Mouse (Mus musculus) CH12.LX (cell line): ENCODE data around the gene Agtr1a. TPM values are rescaled to one million over a fixed set of nuclear protein-coding genes. Genes with fewer than 3 reads are reported as not detected.

Experiments used
- DNase-seq: peaks from one replicate; pipeline ENCODE4 v3.0.0-alpha.2; 2013; ENCODE audit errors: extremely low read depth
- H3K27ac ChIP-seq: 2 replicates; pipeline ENCODE4 v1.5.1; 2012; ENCODE audit warnings: low read depth, mild to moderate bottlenecking, control low read depth, moderate library complexity; ENCODE audit not compliant: insufficient read depth
- H3K27me3 ChIP-seq: replicated peaks from 2 replicates; pipeline ENCODE3; 2012; ENCODE audit warnings: inconsistent platforms
- H3K36me3 ChIP-seq, 2 experiments: replicated peaks in 1 of 2; 2 replicates each; pipeline versions ENCODE3 to v1.6.1; 2012; ENCODE audit warnings: inconsistent platforms in 1 of 2, low read length in 1 of 2, mild to moderate bottlenecking in 1 of 2, mixed read lengths in 1 of 2, moderate library complexity in 1 of 2; ENCODE audit not compliant: control insufficient read depth in 1 of 2, insufficient read depth in 1 of 2
- H3K4me1 ChIP-seq, 2 experiments: 2 replicates each; pipeline ENCODE4 v1.6.1; 2012; ENCODE audit warnings: inconsistent platforms in 1 of 2, moderate library complexity in 1 of 2; ENCODE audit not compliant: insufficient read depth in 2 of 2, control insufficient read depth in 1 of 2
- H3K4me2 ChIP-seq: 2 replicates; pipeline ENCODE4 v1.6.1; 2012; ENCODE audit warnings: low read depth, mild to moderate bottlenecking, control low read depth; ENCODE audit not compliant: poor library complexity, insufficient read depth, severe bottlenecking
- H3K4me3 ChIP-seq, 3 experiments: fragments of 150-350 bp in 1 of 3; sonication (generic) in 1 of 3; replicated peaks in 1 of 3; 2 replicates each; pipeline versions ENCODE3 to v1.5.1; 2011 to 2012; ENCODE audit warnings: low read depth in 2 of 3, low read length in 2 of 3, mild to moderate bottlenecking in 2 of 3, moderate library complexity in 2 of 3, control low read depth in 1 of 3, improper control_type of control experiment in 1 of 3, inconsistent platforms in 1 of 3, mixed read lengths in 1 of 3; ENCODE audit not compliant: poor library complexity in 1 of 3
- H3K79me2 ChIP-seq: replicated peaks from 2 replicates; pipeline ENCODE4 v1.6.1; 2012; ENCODE audit warnings: mild to moderate bottlenecking, moderate library complexity; ENCODE audit not compliant: control insufficient read depth, poor library complexity, insufficient read depth, severe bottlenecking; ENCODE audit errors: extremely low read depth
- H3K9ac ChIP-seq: 2 replicates; pipeline ENCODE4 v1.6.1; 2012; ENCODE audit warnings: low read depth, mild to moderate bottlenecking, control low read depth, moderate library complexity; ENCODE audit not compliant: insufficient read depth
- H3K9me3 ChIP-seq: replicated peaks from 2 replicates; pipeline ENCODE3; 2012; ENCODE audit warnings: low read length, inconsistent platforms, mixed read lengths
- BHLHE40 ChIP-seq: IDR thresholded peaks from 2 replicates; pipeline ENCODE4 v1.6.1; 2011; ENCODE audit warnings: mild to moderate bottlenecking, low read depth, low read length, improper control_type of control experiment
- CHD1 ChIP-seq: IDR thresholded peaks from 2 replicates; pipeline ENCODE4 v1.6.1; 2012; ENCODE audit warnings: low read depth, low read length, improper control_type of control experiment, inconsistent platforms
- E2F4 ChIP-seq: IDR thresholded peaks from 2 replicates; pipeline ENCODE4 v1.6.1; 2011; ENCODE audit warnings: low read depth, low read length, improper control_type of control experiment; ENCODE audit not compliant: insufficient replicate concordance
- ELF1 ChIP-seq: IDR thresholded peaks from 2 replicates; pipeline ENCODE4 v1.6.1; 2014; ENCODE audit warnings: low read depth, mild to moderate bottlenecking, inconsistent platforms, low read length, improper control_type of control experiment
- ETS1 ChIP-seq: conservative IDR thresholded peaks from 2 replicates; pipeline ENCODE4 v1.6.1; 2012; ENCODE audit warnings: low read depth, mild to moderate bottlenecking, inconsistent platforms, low read length, improper control_type of control experiment, moderate library complexity
- GABPA ChIP-seq: IDR thresholded peaks from 2 replicates; pipeline ENCODE4 v1.6.1; 2012; ENCODE audit warnings: low read depth, low read length, improper control_type of control experiment, inconsistent platforms; ENCODE audit not compliant: insufficient replicate concordance
- JUN ChIP-seq: IDR thresholded peaks from 2 replicates; pipeline ENCODE4 v1.6.1; 2011; ENCODE audit warnings: low read depth, mild to moderate bottlenecking, low read length, improper control_type of control experiment, moderate library complexity; ENCODE audit not compliant: insufficient read depth
- JUND ChIP-seq: conservative IDR thresholded peaks from 2 replicates; pipeline ENCODE4 v1.6.1; 2011; ENCODE audit warnings: low read depth, low read length, improper control_type of control experiment
- KAT2A ChIP-seq: IDR thresholded peaks from 2 replicates; pipeline ENCODE4 v1.6.1; 2012; ENCODE audit warnings: low read length, improper control_type of control experiment, inconsistent platforms; ENCODE audit not compliant: insufficient replicate concordance
- MAFK ChIP-seq: IDR thresholded peaks from 2 replicates; pipeline ENCODE4 v1.6.1; 2011; ENCODE audit warnings: low read length, improper control_type of control experiment; ENCODE audit not compliant: insufficient replicate concordance
- MEF2A ChIP-seq: IDR thresholded peaks from 2 replicates; pipeline ENCODE4 v1.6.1; 2014; ENCODE audit warnings: low read depth, mild to moderate bottlenecking, inconsistent platforms, low read length, improper control_type of control experiment, borderline replicate concordance
- NELFE ChIP-seq: IDR thresholded peaks from 2 replicates; pipeline ENCODE4 v1.6.1; 2011; ENCODE audit warnings: low read depth, low read length, improper control_type of control experiment
- PAX5 ChIP-seq: IDR thresholded peaks from 2 replicates; pipeline ENCODE4 v1.6.1; 2012; ENCODE audit warnings: low read length, inconsistent platforms, mixed read lengths
- RCOR1 ChIP-seq: conservative IDR thresholded peaks from 2 replicates; pipeline ENCODE4 v1.6.1; 2012; ENCODE audit warnings: low read depth, mild to moderate bottlenecking, inconsistent platforms, low read length, improper control_type of control experiment
- SIN3A ChIP-seq: IDR thresholded peaks from 2 replicates; pipeline ENCODE4 v1.6.1; 2012; ENCODE audit warnings: low read length, improper control_type of control experiment, inconsistent platforms
- TCF12 ChIP-seq: IDR thresholded peaks from 2 replicates; pipeline ENCODE4 v1.6.1; 2014; ENCODE audit warnings: low read depth, mild to moderate bottlenecking, inconsistent platforms, low read length, improper control_type of control experiment
- ZNF384 ChIP-seq: IDR thresholded peaks from 2 replicates; pipeline ENCODE4 v1.6.1; 2012; ENCODE audit warnings: low read depth, low read length, improper control_type of control experiment, inconsistent platforms
- dilution Hi-C: fragments of 300-500 bp; cut with MboI; formaldehyde crosslinking; loops from 2 replicates; pipeline ENCODE4 v1.14.3; 2020; ENCODE audit warnings: low sequenced_read_pairs; ENCODE audit not compliant: extremely low pct_unique_long_range_greater_than_20kb, extremely low pct_ligation_motif_present
- in situ Hi-C: fragments of 300-500 bp; cut with MboI; formaldehyde crosslinking; loops from 3 replicates; pipeline ENCODE4 v1.14.3; 2019; ENCODE audit warnings: low sequenced_read_pairs, low pct_ligation_motif_present, low pct_unique_long_range_greater_than_20kb, mixed read lengths
- polyA plus RNA-seq: library from polyadenylated mRNA; unstranded; fragments of >175 nt; gene quantifications from 2 replicates; pipeline ENCODE4 v1.2.1, GENCODE M21; 2012; ENCODE audit warnings: low read depth; ENCODE audit not compliant: insufficient read length
- total RNA-seq, 2 experiments: library from RNA; depleted of rRNA; stranded (reverse); fragments of 300-350 nt in 1 of 2; fragments of >200 nt in 1 of 2; gene quantifications; 2 replicates each; pipeline ENCODE4 v1.2.3; 2012 to 2014

The Agtr1a gene
- total and polyA plus RNA-seq, 3 experiments = not detected

DNA sequence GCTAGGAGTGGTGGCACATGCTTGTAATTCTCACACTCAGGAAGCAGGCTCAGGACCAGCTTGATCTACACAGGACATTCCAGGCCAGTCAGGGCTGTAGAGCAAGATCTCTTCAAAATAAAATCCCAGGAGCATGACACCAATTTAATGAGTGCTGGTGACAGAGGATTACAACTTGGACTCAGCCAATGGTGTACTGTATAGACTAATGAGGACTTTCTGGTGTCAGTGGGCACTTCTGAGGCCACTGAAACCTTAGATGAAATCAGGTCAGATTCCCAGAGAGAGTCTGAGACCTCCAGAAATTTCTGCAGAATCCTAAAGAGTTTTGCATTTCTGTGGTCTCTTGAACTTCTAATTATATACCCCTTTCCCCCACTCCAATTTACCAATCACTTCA, 57.9 kb downstream of the Agtr1a start:
- Histone ChIP-seq H3K4me2 (no peak overlapping the region), H3K9me3 (peaks cover 4% of the 10 kb centered on the region), H3K9ac (no peak overlapping the region), H3K4me1 (no peaks in the 10 kb centered on the region), H3K27ac (no peak overlapping the region), H3K4me3 (no peak overlapping the region), H3K27me3 (no peaks in the 10 kb centered on the region), H3K79me2 (no peaks in the 10 kb centered on the region), H3K36me3 (no peaks in the 10 kb centered on the region)
- in situ Hi-C loops = no loop called here
- no peak for TF ChIP-seq TCF12
- TF ChIP-seq PAX5 = no peak
- no peak for TF ChIP-seq GABPA
- TF ChIP-seq JUND = no peak
- TF ChIP-seq MAFK = no peak
- DNase-seq = no peak
- dilution Hi-C loops = no loop called here

DNA sequence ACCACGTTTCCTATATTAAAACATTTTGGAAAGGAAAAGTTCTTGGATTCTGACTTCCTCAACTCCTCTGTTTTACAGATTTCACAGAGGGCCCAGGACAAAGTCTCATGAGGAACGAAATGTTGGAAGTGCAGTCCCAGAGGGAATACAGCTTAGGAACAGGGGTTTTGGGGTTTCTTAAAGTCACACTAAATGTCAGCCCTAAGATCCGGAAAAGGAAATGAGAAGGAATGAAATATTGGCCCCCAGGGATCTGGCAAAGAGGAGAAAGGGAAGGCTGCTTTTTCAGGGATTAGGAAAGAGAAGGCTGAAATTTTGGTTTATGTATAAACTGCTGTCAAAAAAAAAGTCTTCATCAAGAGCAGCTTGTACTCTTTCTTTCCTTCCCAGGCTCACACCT, 60.2 kb downstream of the Agtr1a start:
- TF ChIP-seq RCOR1 (no peak), BHLHE40 (no peak), E2F4 (no peak), ZNF384 (no peak), ELF1 (no peak), NELFE (no peak), SIN3A (no peak), CHD1 (no peak), KAT2A (no peak), ETS1 (no peak), MEF2A (no peak)
- H3K9ac ChIP-seq = no peak overlapping the region
- H3K27ac ChIP-seq = no peak overlapping the region
- DNase-seq = no peak
- no peak overlapping the region for H3K4me2 ChIP-seq
- H3K4me1 ChIP-seq = no peaks in the 10 kb centered on the region
- dilution Hi-C loops (no loop called here), in situ Hi-C loops (no loop called here)
- H3K9me3 ChIP-seq = peaks cover 4% of the 10 kb centered on the region
- H3K4me3 ChIP-seq = no peak overlapping the region
- no peaks in the 10 kb centered on the region for H3K27me3 ChIP-seq
- H3K36me3 ChIP-seq = no peaks in the 10 kb centered on the region
- H3K79me2 ChIP-seq = no peaks in the 10 kb centered on the region

DNA sequence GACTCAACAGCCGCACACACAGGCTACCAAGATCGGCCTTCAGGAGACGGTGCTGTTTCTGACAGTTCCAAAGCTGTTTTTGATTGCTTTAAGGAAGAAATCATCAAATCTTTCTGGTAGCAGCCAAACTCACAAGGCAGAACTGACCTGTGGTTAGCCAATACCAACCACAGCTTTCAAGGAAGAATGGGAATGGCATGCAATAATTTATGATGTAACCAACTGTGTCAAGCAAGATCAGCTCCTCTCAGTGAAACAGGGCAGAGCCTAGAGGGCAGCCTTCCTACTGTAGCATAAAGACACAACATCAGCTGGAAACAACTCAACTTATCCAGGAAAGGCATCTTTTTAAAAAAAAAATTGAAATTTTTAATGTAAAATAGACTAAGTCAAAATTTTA, 62.6 kb downstream of the Agtr1a start:
- Histone ChIP-seq H3K36me3 (no peaks in the 10 kb centered on the region), H3K27ac (no peak overlapping the region), H3K9me3 (no peaks in the 10 kb centered on the region), H3K4me1 (no peaks in the 10 kb centered on the region), H3K79me2 (no peaks in the 10 kb centered on the region), H3K4me3 (no peak overlapping the region), H3K4me2 (no peak overlapping the region), H3K27me3 (no peaks in the 10 kb centered on the region), H3K9ac (no peak overlapping the region)
- in situ Hi-C loops (no loop called here), dilution Hi-C loops (no loop called here)
- TF ChIP-seq MEF2A (no peak), JUN (no peak), MAFK (no peak)
- DNase-seq = no peak
